Mouse (Mus musculus) G1E (cell line): ENCODE measurements around the gene Gm10354. TPM values are rescaled to one million over a fixed set of nuclear protein-coding genes. Genes with fewer than 3 reads are reported as not detected.
"Not testable (repeated sequence)": the region's sequence is repeated elsewhere in the genome, so short reads cannot be mapped to it uniquely, and the experiment has no call there.

Source experiments
- ATAC-seq: 2 replicates; pipeline ENCODE4 v1.8.0; 2016; ENCODE audit warnings: mild to moderate bottlenecking; ENCODE audit not compliant: insufficient number of reproducible peaks, poor library complexity, low FRiP score, severe bottlenecking; ENCODE audit errors: extremely low read depth
- DNase-seq: peaks from one replicate; pipeline ENCODE4 v3.0.0; 2012; ENCODE audit warnings: low spot score
- H3K27me3 ChIP-seq: 2 replicates; pipeline ENCODE4 v1.6.1; 2012; ENCODE audit warnings: mild to moderate bottlenecking, low read length, inconsistent platforms; ENCODE audit not compliant: insufficient read depth
- H3K36me3 ChIP-seq: replicated peaks from 2 replicates; pipeline ENCODE3; 2012; ENCODE audit warnings: mild to moderate bottlenecking, inconsistent platforms
- H3K4me1 ChIP-seq: 2 replicates; pipeline ENCODE4 v1.6.1; 2012; ENCODE audit warnings: low read depth, low read length, inconsistent platforms, mixed read lengths; ENCODE audit not compliant: insufficient read depth
- H3K4me3 ChIP-seq: 2 replicates; pipeline ENCODE4 v1.5.1; 2012; ENCODE audit warnings: low read depth, mild to moderate bottlenecking, inconsistent platforms, low read length, moderate library complexity, mixed read lengths
- H3K9me3 ChIP-seq: replicated peaks from 2 replicates; pipeline ENCODE4 v1.6.1; 2012; ENCODE audit warnings: inconsistent platforms
- polyA plus RNA-seq: library from polyadenylated mRNA; stranded (reverse); fragments of >175 nt; gene quantifications from 2 replicates; pipeline ENCODE4 v1.2.3, GENCODE M21; 2012
- total RNA-seq, 2 experiments: library from RNA; stranded (forward) in 1 of 2; stranded (reverse) in 1 of 2; fragments of 200-1000 nt in 1 of 2; fragments of >200 nt in 1 of 2; fragmentation: Nextera tagmentation in 1 of 2; gene quantifications; 2 replicates each; pipeline ENCODE4 v1.2.3; 2014 to 2017

Gene Gm10354
- total and polyA plus RNA-seq, 3 experiments: 0.22 TPM; not detected in 2

DNA sequence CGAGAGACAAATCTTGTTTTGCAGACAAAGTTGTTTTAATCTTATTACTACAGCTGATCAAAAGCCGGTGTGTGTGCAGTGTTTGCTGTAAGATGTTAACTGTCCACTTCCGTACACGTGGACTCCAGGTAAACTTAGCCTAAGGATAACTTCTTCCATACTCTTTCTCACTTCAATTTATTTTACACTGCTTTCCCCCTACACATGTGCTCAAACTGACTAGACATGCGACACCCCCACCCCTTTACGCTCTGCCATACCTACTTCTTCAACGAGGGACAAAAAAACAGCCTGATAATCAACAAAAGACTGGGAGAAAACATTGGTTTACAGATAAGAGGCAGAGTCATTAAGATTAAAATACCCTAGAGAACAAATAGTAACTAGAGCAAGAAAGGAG, 26.9 kb downstream of the Gm10354 start:
- H3K4me3 ChIP-seq, H3K27me3 ChIP-seq, DNase-seq, H3K4me1 ChIP-seq, H3K9me3 ChIP-seq, H3K36me3 ChIP-seq: not testable (repeated sequence)
- ATAC-seq: peak; percentile 40; the same call in 1 of the 2 replicates

DNA sequence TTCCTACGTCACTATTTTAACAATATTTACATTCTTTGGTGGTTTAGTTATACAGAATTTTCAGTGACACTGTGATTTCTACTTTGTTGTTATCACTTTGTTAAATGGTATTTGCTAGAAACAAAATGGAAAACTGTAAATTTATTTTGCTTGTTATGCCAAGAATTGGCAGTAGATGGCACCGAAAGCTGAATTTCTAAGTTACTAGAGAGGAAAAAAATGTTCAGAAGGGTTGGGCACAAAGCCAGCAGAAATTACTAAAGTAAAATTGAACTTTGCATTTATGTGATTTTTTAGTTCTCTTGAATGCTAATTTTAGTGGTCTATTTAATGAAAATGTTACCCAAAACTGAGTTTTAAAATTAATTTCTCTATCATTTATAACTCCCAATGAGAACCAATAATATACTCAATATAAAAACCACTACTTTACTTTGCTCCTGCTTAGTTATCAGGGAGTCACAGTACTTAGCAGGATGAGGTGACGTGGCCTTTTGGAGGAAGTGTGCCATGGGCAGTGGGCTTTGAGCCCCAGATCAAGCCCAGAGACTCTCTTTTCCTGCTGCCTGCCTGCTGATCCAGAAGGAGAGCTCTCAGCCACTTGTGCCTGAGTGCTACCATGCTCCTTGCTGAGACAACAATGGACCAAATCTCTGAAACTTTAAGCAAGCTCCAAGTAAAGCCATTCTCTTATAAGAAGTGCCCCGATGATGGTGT, 31.1 kb downstream of the Gm10354 start:
- H3K4me1 ChIP-seq, H3K27me3 ChIP-seq, DNase-seq, ATAC-seq, H3K36me3 ChIP-seq, H3K4me3 ChIP-seq, H3K9me3 ChIP-seq: not testable (repeated sequence)

DNA sequence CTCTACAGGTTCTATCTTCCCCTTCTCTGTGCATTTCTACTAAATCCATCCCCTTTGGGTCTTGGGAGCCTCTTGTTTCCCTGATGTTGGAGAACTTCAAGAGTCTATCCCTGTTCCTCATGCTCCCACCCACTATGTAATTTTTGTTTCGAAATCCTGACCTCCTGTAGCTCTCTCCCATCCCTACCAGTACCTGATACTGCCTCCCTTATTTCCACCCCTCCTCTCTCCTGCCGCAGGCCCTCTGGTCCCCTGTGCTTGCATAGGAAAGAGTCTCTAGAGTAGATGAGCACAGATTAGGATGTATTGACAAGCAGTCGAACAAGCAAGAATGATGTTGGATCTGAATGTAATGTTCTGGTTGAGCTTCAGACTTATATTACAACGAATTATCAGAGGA, 33.2 kb downstream of the Gm10354 start:
- not testable (repeated sequence) for H3K36me3 ChIP-seq, DNase-seq, H3K4me1 ChIP-seq, H3K9me3 ChIP-seq, H3K4me3 ChIP-seq, ATAC-seq, H3K27me3 ChIP-seq

GRCm38 (mm10) chr5:14941043-14941442, 37.7 kb downstream of the Gm10354 start:
- not testable (repeated sequence) for H3K9me3 ChIP-seq, H3K27me3 ChIP-seq, ATAC-seq, DNase-seq, H3K36me3 ChIP-seq, H3K4me3 ChIP-seq, H3K4me1 ChIP-seq

DNA sequence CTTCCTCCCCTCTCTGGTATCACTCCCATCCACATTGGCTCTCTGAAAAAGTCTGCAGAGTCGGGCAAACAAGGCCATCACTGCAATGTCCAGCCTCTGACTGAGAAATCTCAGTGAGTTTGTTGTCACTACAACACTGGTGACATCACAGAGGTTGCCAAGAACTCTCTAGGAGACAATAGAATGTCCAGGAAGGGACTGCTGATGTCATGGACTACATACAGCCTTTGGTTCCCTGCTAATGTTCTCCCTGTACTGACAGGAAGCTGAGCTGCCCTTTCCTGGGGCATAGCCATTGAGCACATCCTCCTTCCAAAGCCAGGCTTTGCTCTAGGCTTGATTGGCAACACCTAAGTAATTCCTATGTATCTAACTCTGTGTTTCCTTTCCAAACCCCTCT, 40.4 kb downstream of the Gm10354 start, which contains the start of gene Speer4e:
Gene Speer4e (minus strand): TSS at position 101 of the 400 bp plus-strand sequence.
- not testable (repeated sequence) for DNase-seq, ATAC-seq, H3K9me3 ChIP-seq, H3K36me3 ChIP-seq, H3K27me3 ChIP-seq, H3K4me3 ChIP-seq, H3K4me1 ChIP-seq

- not testable (repeated sequence) for H3K27me3 ChIP-seq, ATAC-seq, H3K4me3 ChIP-seq, DNase-seq, H3K4me1 ChIP-seq, H3K36me3 ChIP-seq, H3K9me3 ChIP-seq
Measured at GRCm38 (mm10) chr5:14933721-14934120, 45.0 kb downstream of the Gm10354 start.

DNA sequence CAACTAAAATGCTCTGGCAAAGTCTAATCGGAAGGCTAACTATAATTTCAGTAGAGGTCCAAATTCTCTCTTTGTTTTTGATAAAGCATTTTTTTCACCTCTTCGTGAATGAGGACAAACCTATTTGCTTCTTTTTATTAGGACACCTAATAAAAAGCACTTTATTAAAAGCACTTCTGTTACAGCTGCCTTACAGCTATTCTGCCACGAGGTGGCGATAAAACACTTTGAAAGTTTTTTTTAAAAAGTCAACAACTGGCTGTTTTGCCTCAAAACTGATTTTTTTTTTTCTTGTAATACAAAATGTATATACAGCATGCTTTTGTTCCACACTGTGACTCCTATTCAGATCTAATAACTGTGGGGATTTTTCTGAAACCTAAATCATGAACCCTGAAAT, 51.7 kb downstream of the Gm10354 start:
- ATAC-seq, H3K36me3 ChIP-seq, DNase-seq, H3K4me3 ChIP-seq, H3K27me3 ChIP-seq, H3K9me3 ChIP-seq, H3K4me1 ChIP-seq: not testable (repeated sequence)

Other genes with a start within 250 kb of the Gm10354 start
- not detected in 2 replicates for gene Gm9758, start 64.0 kb downstream of the Gm10354 start, total RNA-seq (2014; fragmentation: Nextera tagmentation)
- gene Gm9758, start 64.0 kb downstream of the Gm10354 start, total RNA-seq (2017): 0.52 TPM in 1 of 2 replicates, not detected in the other
- gene Gm9758, start 64.0 kb downstream of the Gm10354 start, polyA plus RNA-seq: not detected in 2 replicates
- gene Speer4e, start 40.5 kb downstream of the Gm10354 start, total RNA-seq (2014; fragmentation: Nextera tagmentation): not detected in 2 replicates
- 0.11 TPM in 1 of 2 replicates, not detected in the other for gene Speer4e, start 40.5 kb downstream of the Gm10354 start, total RNA-seq (2017)
- gene Speer4e, start 40.5 kb downstream of the Gm10354 start, polyA plus RNA-seq: not detected in 2 replicates
- gene Gm17019, start 54.1 kb upstream of the Gm10354 start, total RNA-seq (2014; fragmentation: Nextera tagmentation): not detected in 2 replicates
- gene Gm17019, start 54.1 kb upstream of the Gm10354 start, total RNA-seq (2017): not detected in 2 replicates
- gene Gm17019, start 54.1 kb upstream of the Gm10354 start, polyA plus RNA-seq: not detected in 2 replicates